Mouse (Mus musculus) layer of hippocampus, adult 11-12 months (tissue): ENCODE measurements at regions not wholly inside any gene's neighbourhood (a gene's known extent, or its start where the extent isn't known, plus 50 kb on each side); places are given as distances from the start of the nearest gene placed in this dataset.

ENCODE experiments used
- DNase-seq: peaks from one replicate; pipeline ENCODE4 v3.0.0; 2022; ENCODE audit warnings: low spot score

- no peak for DNase-seq
Observed at GRCm38 (mm10) chr8:109413386-109413785, 80.4 kb upstream of the Pmfbp1 start.

- DNase-seq, result no peak
Observed at GRCm38 (mm10) chr8:109415315-109415714, 78.5 kb upstream of the Pmfbp1 start.

- DNase-seq, result no peak
Observed at GRCm38 (mm10) chr8:109415906-109416305, 77.9 kb upstream of the Pmfbp1 start.

GRCm38 (mm10) chr8:109416327-109417100 lies 77.3 kb upstream of the Pmfbp1 start:
- peak; percentile 43 for DNase-seq

GRCm38 (mm10) chr8:109417222-109417621 lies 76.6 kb upstream of the Pmfbp1 start:
- DNase-seq, result peak; percentile 77

GRCm38 (mm10) chr8:109417971-109418370 lies 75.9 kb upstream of the Pmfbp1 start:
- no peak for DNase-seq

- peak; percentile 28 for DNase-seq
Observed at GRCm38 (mm10) chr8:109419029-109419596, 74.7 kb upstream of the Pmfbp1 start.

GRCm38 (mm10) chr8:109424004-109424403 lies 69.8 kb upstream of the Pmfbp1 start:
- DNase-seq, result no peak

GRCm38 (mm10) chr8:109428551-109428950 lies 65.3 kb upstream of the Pmfbp1 start:
- DNase-seq, result no peak

- no peak for DNase-seq
Observed at GRCm38 (mm10) chr8:109434538-109434937, 59.3 kb upstream of the Pmfbp1 start.

GRCm38 (mm10) chr8:109436056-109436455 lies 57.8 kb upstream of the Pmfbp1 start:
- DNase-seq, result no peak

GRCm38 (mm10) chr8:109436830-109437567 lies 56.8 kb upstream of the Pmfbp1 start:
- no peak for DNase-seq

- DNase-seq, result no peak
Observed at GRCm38 (mm10) chr8:109438531-109438930, 55.3 kb upstream of the Pmfbp1 start.
